Mouse (Mus musculus) megakaryocyte, embryonic 14.5 days (primary cell): Measurements from ENCODE around the gene Fam83g.

Experiments used
- FLI1 ChIP-seq: IDR thresholded peaks from 2 replicates; pipeline ENCODE4 v1.6.1; 2012; ENCODE audit warnings: low read length, inconsistent platforms, mixed read lengths
- GATA1 ChIP-seq: IDR thresholded peaks from 3 replicates; pipeline ENCODE4 v1.6.1; 2012; ENCODE audit warnings: mixed read lengths, low read length, inconsistent platforms, borderline replicate concordance

GRCm38 (mm10) chr11:61743768-61744167, 59.9 kb downstream of the Fam83g start:
- no peak for TF ChIP-seq GATA1
- no peak for TF ChIP-seq FLI1
